Comparison of ENCODE assay signal across 11 mouse cellular contexts in genomic region chr12:116580827-116581544, GRCm38 (mm10).
DNase-seq lines count a peak whose midpoint lies in the region; ATAC-seq lines count a peak whose summit lies in the region.
"Had no signal": no experiment of that assay in that cellular context is flagged by ENCODE, and none has a peak within 500 bp of the region (broad histone marks: within the 10 kb centered on the region; RNA-seq: fewer than 3 reads in every experiment).

No protein-coding gene starts in this region.

- no peak overlapping the region for H3K4me2 ChIP-seq in embryonic facial prominence, embryonic 11.5 days (ENCODE audit: low read depth, low read length)
- no peak overlapping the region for H3K4me2 ChIP-seq in intestine, embryonic 14.5 days (ENCODE audit: low read length)
- no peak overlapping the region for H3K4me2 ChIP-seq in neural tube, embryonic 14.5 days (ENCODE audit: low read depth, low read length)

- WGBS in embryonic facial prominence, embryonic 11.5 days: 53% methylated on average over 8 of the region's 8 CpGs
- WGBS in intestine, embryonic 14.5 days: 38% methylated on average over 8 of the region's 8 CpGs
- WGBS in neural tube, embryonic 14.5 days: 54% methylated on average over 8 of the region's 8 CpGs

- H3K4me3 ChIP-seq in embryonic facial prominence, embryonic 11.5 days (ENCODE audit: low read depth, low read length): no peak overlapping the region
- H3K4me3 ChIP-seq in intestine, embryonic 14.5 days (ENCODE audit: low read depth, low read length): no peak overlapping the region
- no peak overlapping the region for H3K4me3 ChIP-seq in neural tube, embryonic 14.5 days (ENCODE audit: low read depth, low read length)

- no peaks in the 10 kb centered on the region for H3K36me3 ChIP-seq in embryonic facial prominence, embryonic 11.5 days (replicated peaks; ENCODE audit: control insufficient read depth, insufficient read depth, low read depth, low read length)
- no peaks in the 10 kb centered on the region for H3K36me3 ChIP-seq in intestine, embryonic 14.5 days (ENCODE audit: control insufficient read depth, insufficient read depth, low read length)
- no peaks in the 10 kb centered on the region for H3K36me3 ChIP-seq in neural tube, embryonic 14.5 days (ENCODE audit: control insufficient read depth, insufficient read depth, low read length)
- H3K36me3 ChIP-seq: G1E had no signal

- H3K27me3 ChIP-seq in embryonic facial prominence, embryonic 11.5 days (ENCODE audit: control insufficient read depth, insufficient read depth, low read length): no peaks in the 10 kb centered on the region
- H3K27me3 ChIP-seq in intestine, embryonic 14.5 days (replicated peaks; ENCODE audit: control insufficient read depth, insufficient read depth, low read length): no peaks in the 10 kb centered on the region
- no peaks in the 10 kb centered on the region for H3K27me3 ChIP-seq in neural tube, embryonic 14.5 days (ENCODE audit: control insufficient read depth, insufficient read depth, low read length)

- H3K4me1 ChIP-seq in embryonic facial prominence, embryonic 11.5 days (ENCODE audit: control insufficient read depth, insufficient read depth, low read length): no peaks in the 10 kb centered on the region
- H3K4me1 ChIP-seq in intestine, embryonic 14.5 days (replicated peaks; ENCODE audit: control insufficient read depth, insufficient read depth, low read length): peaks cover 18% of the 10 kb centered on the region
- H3K4me1 ChIP-seq in neural tube, embryonic 14.5 days (ENCODE audit: control insufficient read depth, insufficient read depth, low read length): peaks cover 3% of the 10 kb centered on the region; the same call in 1 of the 2 replicates

- DNase-seq in cerebellum, postnatal 10 days: peak; percentile 24 to 25
- no peak for DNase-seq in cerebellum, postnatal 4 days (ENCODE audit: low spot score in 2 of 2)
- no peak for DNase-seq in embryonic facial prominence, embryonic 11.5 days (ENCODE audit: low spot score)
- no peak for DNase-seq in intestine, embryonic 14.5 days (ENCODE audit: low spot score)
- DNase-seq in urinary bladder, postnatal 4 days (ENCODE audit: low spot score in 2 of 2): no peak
- DNase-seq in spleen, postnatal 10 days (ENCODE audit: low spot score in 2 of 2): no peak
- no peak for DNase-seq in left cerebral cortex, postnatal 10 days (ENCODE audit: extremely low spot score in 1 of 2, low spot score in 2 of 2)
- DNase-seq: layer of hippocampus, adult 9-11 months had no signal

- intact Hi-C loops in left cerebral cortex, postnatal 10 days (cut with DNase I): no loop called here

- ATAC-seq in embryonic facial prominence, embryonic 11.5 days (replicated peaks; ENCODE audit: insufficient number of reproducible peaks, low FRiP score, low TSS enrichment, low read depth): 0 out of 2 replicates have a peak, but pooled peaks have one; percentile 4
- no peak for ATAC-seq in intestine, embryonic 14.5 days (replicated peaks; ENCODE audit: low FRiP score, low TSS enrichment, low read depth)
- ATAC-seq in neural tube, embryonic 14.5 days (ENCODE audit: low read depth): no peak

- no peak overlapping the region for H3K27ac ChIP-seq in embryonic facial prominence, embryonic 11.5 days (replicated peaks; ENCODE audit: low read depth, low read length)
- peak overlapping the region; percentile 20; the same call in 1 of the 2 replicates for H3K27ac ChIP-seq in intestine, embryonic 14.5 days (ENCODE audit: low read depth)
- peak overlapping the region; percentile 7; the same call in 1 of the 2 replicates for H3K27ac ChIP-seq in neural tube, embryonic 14.5 days (ENCODE audit: low read depth, low read length)
- H3K27ac ChIP-seq: liver, embryonic 14.5 days had no signal

- no peaks in the 10 kb centered on the region for H3K9me3 ChIP-seq in embryonic facial prominence, embryonic 11.5 days (replicated peaks; ENCODE audit: control insufficient read depth, low read length)
- no peaks in the 10 kb centered on the region for H3K9me3 ChIP-seq in intestine, embryonic 14.5 days (ENCODE audit: control insufficient read depth, low read length)
- H3K9me3 ChIP-seq in neural tube, embryonic 14.5 days (ENCODE audit: control insufficient read depth, low read length): no peaks in the 10 kb centered on the region

- no peak overlapping the region for H3K9ac ChIP-seq in embryonic facial prominence, embryonic 11.5 days (replicated peaks; ENCODE audit: low read length)
- H3K9ac ChIP-seq in intestine, embryonic 14.5 days (ENCODE audit: low read length): no peak overlapping the region
- no peak overlapping the region for H3K9ac ChIP-seq in neural tube, embryonic 14.5 days (replicated peaks; ENCODE audit: low read depth, low read length)
- H3K9ac ChIP-seq: liver, embryonic 14.5 days had no signal

Comparison
In these comparisons a context has a peak if more than half of its experiments do, and no peak if none do; other contexts are left out.
1. DNase-seq: peak in cerebellum, postnatal 10 days (2 of 2); none in cerebellum, postnatal 4 days (0 of 2), embryonic facial prominence, embryonic 11.5 days (single experiment), intestine, embryonic 14.5 days (single experiment), urinary bladder, postnatal 4 days (0 of 2), spleen, postnatal 10 days (0 of 2) and left cerebral cortex, postnatal 10 days (0 of 2).